Mouse (Mus musculus): ENCODE data around the gene Kdm2a.

DNA sequence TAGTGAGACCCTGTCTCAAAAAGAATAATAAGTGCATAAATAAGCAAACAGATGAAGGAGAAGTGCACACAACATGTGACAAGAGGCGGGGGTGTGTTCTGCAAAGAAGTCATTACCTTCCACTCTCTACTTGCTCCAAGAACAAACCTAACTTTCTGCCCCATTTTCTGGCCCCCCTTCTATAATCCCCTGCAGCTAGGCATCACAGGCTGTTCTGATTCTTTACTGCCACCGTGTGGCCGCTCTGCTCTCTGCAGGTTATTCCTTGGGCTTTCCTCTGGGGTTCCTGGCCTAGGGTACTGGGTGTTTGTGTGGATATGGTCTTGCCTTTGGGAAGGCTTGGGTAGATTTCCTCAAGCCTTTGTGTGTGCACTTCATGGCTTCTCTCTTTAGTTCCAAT, 44.3 kb upstream of the Kdm2a start:
- TF ChIP-seq POLR2A (IDR thresholded peaks at IDR 0.05; ENCODE audit: control insufficient read depth, extremely low read depth, insufficient read depth, low read length, poor library complexity): no peak
- TF ChIP-seq CTCF (IDR thresholded peaks at IDR 0.05; ENCODE audit: borderline replicate concordance, control insufficient read depth, extremely low read depth, insufficient read depth, low read length, poor library complexity): peak; percentile 44; the same call in 1 of the 2 replicates
